Mouse (Mus musculus) ES-E14 (cell line): Measurements from ENCODE around the gene Ogfrl1.

Experiments
- HCFC1 ChIP-seq: IDR thresholded peaks from 2 replicates; pipeline ENCODE4 v1.6.1; 2012; ENCODE audit warnings: low read length, inconsistent platforms, borderline replicate concordance; ENCODE audit not compliant: insufficient read depth
- ZC3H11A ChIP-seq: IDR thresholded peaks from 2 replicates; pipeline ENCODE4 v1.6.1; 2012; ENCODE audit warnings: low read depth, mild to moderate bottlenecking, inconsistent platforms, low read length, borderline replicate concordance
- ZNF384 ChIP-seq: IDR thresholded peaks from 2 replicates; pipeline ENCODE4 v1.6.1; 2012; ENCODE audit warnings: low read depth, low read length, inconsistent platforms

- no peak for TF ChIP-seq ZNF384
- TF ChIP-seq HCFC1 = no peak
- TF ChIP-seq ZC3H11A = no peak
These were observed 75.4 kb downstream of the Ogfrl1 start for GRCm38 (mm10) chr1:23322208-23322607.
